9 mouse cellular contexts compared by ENCODE assay signal in the genomic region with DNA sequence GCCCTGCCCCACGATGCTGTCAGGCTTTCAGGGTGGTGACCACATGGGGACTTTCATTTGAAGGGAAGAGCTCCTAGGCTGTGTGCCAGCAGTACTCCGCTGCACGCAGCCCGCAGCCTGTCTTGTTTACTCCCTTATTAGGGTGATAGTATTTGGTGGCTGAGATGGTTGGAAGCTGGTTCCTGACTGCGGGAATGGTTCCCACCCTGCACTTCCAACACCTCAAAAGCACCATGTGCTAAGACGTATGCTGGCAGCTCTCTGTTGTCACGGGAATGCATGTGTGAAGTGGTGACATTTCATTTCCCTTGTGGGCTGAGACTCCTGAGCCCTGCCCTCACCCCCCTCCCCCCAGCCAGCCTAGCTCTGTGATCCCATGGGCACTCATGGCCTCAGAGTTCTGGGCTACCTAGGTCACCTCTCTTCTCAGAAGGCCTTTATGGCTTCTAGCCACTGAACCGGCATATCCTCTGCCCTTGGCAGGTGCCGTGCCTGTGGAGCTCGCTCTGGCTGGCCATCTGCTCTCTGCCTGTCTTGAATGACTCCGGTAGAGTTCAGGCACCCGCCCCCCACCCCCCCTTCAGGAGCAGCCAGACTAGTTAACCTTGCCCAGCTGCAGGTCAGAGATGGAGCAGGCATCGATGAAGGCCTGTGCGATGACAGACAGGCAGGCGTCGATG. TPM values are rescaled to one million over a fixed set of nuclear protein-coding genes. Genes with fewer than 3 reads are reported as not detected.
DNase-seq lines count a peak whose midpoint lies in the region; ATAC-seq and TF ChIP-seq lines count a peak whose summit lies in the region.
"Had no signal": no experiment of that assay in that cellular context is flagged by ENCODE, and none has a peak within 500 bp of the region (broad histone marks: within the 10 kb centered on the region; RNA-seq: fewer than 3 reads in every experiment).

No protein-coding gene starts in this region.

- H3K4me3 ChIP-seq in heart, adult 2 months: no peak overlapping the region

- ATAC-seq in inflammation-experienced regulatory T-cells, adult 6 months: no peak

- no peaks in the 10 kb centered on the region for H3K27me3 ChIP-seq in heart, adult 2 months (ENCODE audit: control insufficient read depth, insufficient read depth, low read length)

- peak; percentile 72 for DNase-seq in left cerebral cortex, postnatal 4 days
- no peak for DNase-seq in left cerebral cortex, adult 8-10 months (ENCODE audit: low spot score in 2 of 2)
- DNase-seq in cerebellum, postnatal 25 days: peak; percentile 83 to 88
- peak; percentile 66 to 80 for DNase-seq in heart, adult 2 months
- peak; percentile 64 for DNase-seq in kidney, adult 9 months
- peak; percentile 79 for DNase-seq in lung, postnatal 14 days
- no peak for DNase-seq in thymus, postnatal 36 days

- WGBS in heart, adult 2 months: 23% methylated on average over 16 of the region's 16 CpGs

- H3K36me3 ChIP-seq in heart, adult 2 months (ENCODE audit: control insufficient read depth, insufficient read depth, low read length): peaks cover 20% of the 10 kb centered on the region

- H3K4me1 ChIP-seq in heart, adult 2 months (ENCODE audit: control insufficient read depth, insufficient read depth, low read length): peaks cover 42% of the 10 kb centered on the region

- intact Hi-C loops in left cerebral cortex, postnatal 4 days (cut with DNase I): no loop called here
- intact Hi-C loops in heart, adult 2 months (cut with DNase I): no loop called here

- peak; percentile 94; the same call in 1 of the 2 replicates for TF ChIP-seq EP300 in heart, adult 2 months (IDR thresholded peaks at IDR 0.05; ENCODE audit: insufficient read depth, low read depth, low read length)

- H3K27ac ChIP-seq in heart, adult 2 months: peak overlapping the region; percentile 93

- H3K79me2 ChIP-seq in heart, adult 2 months (replicated peaks; ENCODE audit: control insufficient read depth, insufficient read depth, low read length): no peaks in the 10 kb centered on the region

- TF ChIP-seq POLR2A in heart, adult 2 months (IDR thresholded peaks at IDR 0.05; ENCODE audit: insufficient read depth, low read depth, low read length): no peak

- TF ChIP-seq CTCF in heart, adult 2 months (IDR thresholded peaks at IDR 0.05): no peak

- H3K9ac ChIP-seq in heart, adult 2 months (ENCODE audit: low read depth, low read length): peak overlapping the region; percentile 20

RNA-seq across cellular contexts. Expression of a gene that starts 12.3 kb away (rescaled TPM):
- total RNA-seq in left cerebral cortex, postnatal 4 days (2021): not detected
- total RNA-seq in left cerebral cortex, adult 8-10 months (2022): not detected
- total RNA-seq in heart, adult 2 months (2021): not detected
- not detected in 2 replicates for polyA plus RNA-seq in heart, adult 2 months (2012; rRNA removed)
- polyA plus RNA-seq in inflammation-experienced regulatory T-cells, adult 6 months (2017; shearing (Covaris generic)): not detected
- polyA plus RNA-seq: neural tube, embryonic 11.5 days had no signal

RNA-seq across cellular contexts. Expression of a gene that starts 25.5 kb away (rescaled TPM):
- total RNA-seq in left cerebral cortex, postnatal 4 days (2021): under 1 TPM; 0.28 to 0.56 TPM
- total RNA-seq in left cerebral cortex, adult 8-10 months (2022): under 1 TPM; 0.07 to 0.59 (median 0.24) TPM
- total RNA-seq in heart, adult 2 months (2021): under 1 TPM in 1 of 2 experiments, not detected in 1; 0.23 TPM
- 0.44 and 1.3 TPM in 2 replicates for polyA plus RNA-seq in heart, adult 2 months (2012; rRNA removed)
- under 1 TPM in 1 of 3 experiments, not detected in 2; 0.43 TPM for polyA plus RNA-seq in inflammation-experienced regulatory T-cells, adult 6 months (2017; shearing (Covaris generic))
- polyA plus RNA-seq: neural tube, embryonic 11.5 days had no signal

RNA-seq across cellular contexts. Expression of a gene that starts 37.7 kb away (rescaled TPM):
- 100 to 1,000 TPM; 167 to 181 TPM for total RNA-seq in left cerebral cortex, postnatal 4 days (2021)
- 100 to 1,000 TPM in 1 of 4 experiments, 10 to 100 TPM in 3; 91.7 to 106 (median 98.0) TPM for total RNA-seq in left cerebral cortex, adult 8-10 months (2022)
- 10 to 100 TPM; 58.8 to 90.6 TPM for total RNA-seq in heart, adult 2 months (2021)
- 79.9 and 102 TPM in 2 replicates for polyA plus RNA-seq in heart, adult 2 months (2012; rRNA removed)
- polyA plus RNA-seq in inflammation-experienced regulatory T-cells, adult 6 months (2017; shearing (Covaris generic)): 10 to 100 TPM in 1 of 3 experiments, 1 to 10 TPM in 2; 7.4 to 12.5 (median 8.0) TPM

Comparison
In these comparisons a context has a peak if more than half of its experiments do, and no peak if none do; other contexts are left out.
1. DNase-seq: peak in left cerebral cortex, postnatal 4 days (single experiment), cerebellum, postnatal 25 days (2 of 2), heart, adult 2 months (2 of 2), kidney, adult 9 months (single experiment) and lung, postnatal 14 days (single experiment); none in left cerebral cortex, adult 8-10 months (0 of 2) and thymus, postnatal 36 days (0 of 2).